Mouse (Mus musculus) intestine, embryonic 14.5 days (tissue): ENCODE data around the gene Jam2. TPM values are rescaled to one million over a fixed set of nuclear protein-coding genes. Genes with fewer than 3 reads are reported as not detected.

Experiments
- ATAC-seq: fragments of 200-750 bp; cut with Nextera tagmentation; replicated peaks from 2 replicates; pipeline ENCODE4 v1.8.0; 2017; ENCODE audit warnings: low read depth, moderate number of reproducible peaks, moderate TSS enrichment, moderate library complexity; ENCODE audit not compliant: low FRiP score, low TSS enrichment
- DNase-seq: peaks from one replicate; pipeline ENCODE4 v3.0.0-alpha.2; 2018; ENCODE audit warnings: low spot score
- H3K27ac ChIP-seq: fragments of 300-500 bp; sonication (generic); 2 replicates; pipeline ENCODE4 v1.5.1; 2014; ENCODE audit warnings: low read depth, mild to moderate bottlenecking, control low read depth
- H3K27me3 ChIP-seq: fragments of 300-500 bp; sonication (generic); replicated peaks from 2 replicates; pipeline ENCODE4 v1.6.1; 2014; ENCODE audit warnings: low read length, control low read depth; ENCODE audit not compliant: control insufficient read depth, insufficient read depth
- H3K36me3 ChIP-seq: fragments of 300-500 bp; sonication (generic); 2 replicates; pipeline ENCODE4 v1.6.1; 2014; ENCODE audit warnings: low read length, control low read depth; ENCODE audit not compliant: control insufficient read depth, insufficient read depth
- H3K4me1 ChIP-seq: fragments of 300-500 bp; sonication (generic); replicated peaks from 2 replicates; pipeline ENCODE4 v1.6.1; 2014; ENCODE audit warnings: low read length, control low read depth, mixed read lengths; ENCODE audit not compliant: control insufficient read depth, insufficient read depth
- H3K4me2 ChIP-seq: fragments of 300-500 bp; sonication (generic); 2 replicates; pipeline ENCODE4 v1.6.1; 2014; ENCODE audit warnings: low read length
- H3K4me3 ChIP-seq: fragments of 300-500 bp; sonication (generic); 2 replicates; pipeline ENCODE4 v1.5.1; 2014; ENCODE audit warnings: low read depth, low read length, control low read depth, mixed read lengths
- H3K9ac ChIP-seq: fragments of 300-500 bp; sonication (generic); 2 replicates; pipeline ENCODE4 v1.6.1; 2014; ENCODE audit warnings: mild to moderate bottlenecking, low read length
- H3K9me3 ChIP-seq: fragments of 300-500 bp; sonication (generic); 2 replicates; pipeline ENCODE4 v1.6.1; 2016; ENCODE audit warnings: low read length, control low read depth; ENCODE audit not compliant: control insufficient read depth
- WGBS: fragments of 180-500 bp; shearing (Covaris S2); extraction: QIAGEN DNeasy Blood & Tissue Kit; methylation state at CpG from one replicate; pipeline ENCODE4 v1.1.7; 2014; 5-methylcytosine and 5-hydroxymethylcytosine counted together
- polyA plus RNA-seq: library from polyadenylated mRNA; unstranded; fragments of >200 nt; fragmentation: Nextera tagmentation; extraction: Ambion mirVana; gene quantifications from 2 replicates; pipeline ENCODE4 v1.2.1, GENCODE M21; 2014

Gene Jam2
- polyA plus RNA-seq, 1 experiment from 2014 or later = 5.5 TPM

GRCm38 (mm10) chr16:84769182-84769581 lies 4.7 kb upstream of the Jam2 start:
- no peak overlapping the region for H3K4me3 ChIP-seq
- H3K27me3 ChIP-seq = peaks cover 12% of the 10 kb centered on the region; the same call in 1 of the 2 replicates
- ATAC-seq (no peak), DNase-seq (no peak)
- no peak overlapping the region for H3K4me2 ChIP-seq
- H3K9me3 ChIP-seq = no peaks in the 10 kb centered on the region
- 64% methylated on average over 4 of the region's 4 CpGs for WGBS
- no peak overlapping the region for H3K9ac ChIP-seq
- no peaks in the 10 kb centered on the region for H3K36me3 ChIP-seq
- 0 out of 2 replicates have a peak, but pooled peaks cover 6% of the 10 kb centered on the region for H3K4me1 ChIP-seq
- no peak overlapping the region for H3K27ac ChIP-seq

DNA sequence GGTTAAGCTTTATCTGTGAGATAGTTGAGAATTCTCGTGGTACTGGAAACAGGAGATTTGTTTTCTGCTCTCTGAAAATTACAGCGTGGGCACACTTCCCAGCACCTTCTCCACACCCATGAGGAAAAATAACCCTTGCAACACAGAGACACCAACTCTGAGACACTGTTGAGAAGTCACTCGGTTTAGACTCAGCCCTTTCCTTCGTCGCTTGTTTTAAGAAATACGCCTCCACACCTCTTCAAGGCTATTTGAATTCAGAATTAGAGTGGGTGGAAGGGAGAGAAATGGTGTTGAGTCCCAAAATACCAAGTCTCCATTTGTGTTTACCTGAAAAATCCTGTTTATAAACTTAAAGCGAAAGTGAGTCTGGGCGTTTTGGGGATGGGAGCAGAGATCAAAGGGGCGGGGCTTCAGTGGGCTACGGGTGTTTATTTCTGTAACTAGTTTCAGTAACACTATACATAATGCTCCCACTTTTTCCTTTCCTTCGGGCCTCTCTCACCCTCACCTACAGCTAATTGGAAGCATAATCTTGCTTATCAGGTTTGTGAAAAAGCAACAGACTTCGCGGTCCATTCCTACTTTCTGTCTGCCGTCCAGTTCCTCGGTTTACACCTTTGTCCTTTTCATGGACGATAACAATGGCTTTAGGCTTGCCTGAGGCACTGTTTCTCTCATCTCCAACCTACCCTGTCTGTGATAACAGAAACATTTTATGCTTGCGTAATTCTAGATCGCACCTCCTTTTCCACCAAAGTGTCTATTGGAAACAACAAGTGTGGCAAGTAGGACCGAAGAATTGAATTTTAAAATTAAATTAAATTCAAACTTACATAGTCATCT lies 4.1 kb upstream of the Jam2 start:
- Histone ChIP-seq H3K4me2 (no peak overlapping the region), H3K27ac (no peak overlapping the region), H3K36me3 (no peaks in the 10 kb centered on the region), H3K4me1 (0 out of 2 replicates have a peak, but pooled peaks cover 6% of the 10 kb centered on the region), H3K27me3 (peaks cover 12% of the 10 kb centered on the region), H3K4me3 (no peak overlapping the region), H3K9ac (no peak overlapping the region), H3K9me3 (no peaks in the 10 kb centered on the region)
- DNase-seq = no peak
- 85% methylated on average over 19 of the region's 19 CpGs for WGBS
- no peak for ATAC-seq

GRCm38 (mm10) chr16:84770891-84771290 lies 3.0 kb upstream of the Jam2 start:
- 81% methylated on average over 7 of the region's 7 CpGs for WGBS
- no peak overlapping the region for H3K9ac ChIP-seq
- no peak overlapping the region for H3K27ac ChIP-seq
- no peaks in the 10 kb centered on the region for H3K36me3 ChIP-seq
- H3K9me3 ChIP-seq = no peaks in the 10 kb centered on the region
- ATAC-seq = no peak
- H3K4me3 ChIP-seq = no peak overlapping the region
- H3K4me1 ChIP-seq = 0 out of 2 replicates have a peak, but pooled peaks cover 6% of the 10 kb centered on the region
- no peak for DNase-seq
- H3K27me3 ChIP-seq = peaks cover 12% of the 10 kb centered on the region
- H3K4me2 ChIP-seq = no peak overlapping the region

DNA sequence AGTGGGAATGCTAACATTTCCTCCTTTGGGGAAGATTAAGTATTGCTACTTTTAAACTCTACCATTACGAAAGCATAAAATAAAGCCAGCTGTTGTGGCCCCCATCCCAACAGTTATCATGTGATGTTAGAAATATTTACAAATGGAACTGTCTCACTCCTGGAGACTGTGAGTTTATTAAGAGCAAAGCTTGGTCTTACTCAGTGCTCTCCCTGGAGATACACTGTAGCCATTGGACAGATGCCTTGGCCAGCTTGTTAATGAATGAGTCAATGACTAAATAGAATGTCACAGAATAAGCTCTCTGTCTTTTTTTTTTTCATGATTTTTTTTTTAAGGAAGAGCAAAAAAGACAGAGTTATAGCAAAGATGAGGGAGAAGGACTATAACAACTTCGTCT lies 2.5 kb upstream of the Jam2 start:
- WGBS = 87% methylated on average over 2 of the region's 2 CpGs
- Histone ChIP-seq H3K9ac (no peak overlapping the region), H3K9me3 (no peaks in the 10 kb centered on the region), H3K4me1 (0 out of 2 replicates have a peak, but pooled peaks cover 6% of the 10 kb centered on the region), H3K27ac (no peak overlapping the region), H3K4me2 (no peak overlapping the region), H3K36me3 (no peaks in the 10 kb centered on the region), H3K4me3 (no peak overlapping the region), H3K27me3 (peaks cover 16% of the 10 kb centered on the region)
- DNase-seq (no peak), ATAC-seq (no peak)

DNA sequence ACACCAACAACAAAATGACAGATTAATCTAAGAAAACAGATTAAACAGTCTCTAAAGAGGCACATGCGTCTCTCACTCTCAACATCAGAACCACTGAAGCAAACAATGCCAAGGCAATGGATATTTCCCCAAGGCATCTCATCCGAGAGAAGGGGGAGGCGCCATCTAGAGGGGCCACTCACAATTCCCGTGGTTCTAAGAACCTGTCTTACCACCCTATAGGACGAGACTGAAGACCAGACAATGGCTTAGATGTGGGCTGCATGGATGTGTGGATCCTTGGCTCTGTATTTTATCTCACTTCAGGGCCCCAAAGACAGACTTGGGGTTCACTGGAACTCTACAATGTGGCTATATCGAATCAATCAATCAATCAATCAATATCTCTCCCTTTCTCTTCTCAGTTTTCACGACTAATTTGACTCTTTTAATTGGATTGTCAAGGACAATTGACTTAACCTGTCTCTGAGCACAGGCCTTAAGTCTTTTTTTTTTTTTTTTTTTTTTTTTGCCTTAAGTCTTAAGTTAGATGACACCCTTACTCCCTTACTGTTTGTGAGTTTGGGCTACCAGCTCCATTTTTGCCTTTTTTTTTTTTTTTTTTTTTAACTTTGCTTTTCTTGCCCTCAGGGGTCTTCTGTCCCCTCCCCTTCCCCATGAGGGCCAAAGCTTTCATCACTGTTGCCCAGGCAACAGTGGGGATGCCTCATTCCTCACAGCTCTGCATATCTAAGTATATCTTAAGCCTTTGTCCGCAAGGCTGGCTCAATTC lies 1.2 kb upstream of the Jam2 start:
- no peak overlapping the region for H3K27ac ChIP-seq
- peak overlapping the region; percentile 78; the same call in 1 of the 2 replicates for H3K4me2 ChIP-seq
- H3K4me1 ChIP-seq = 0 out of 2 replicates have a peak, but pooled peaks cover 6% of the 10 kb centered on the region
- ATAC-seq = no peak
- no peak overlapping the region for H3K4me3 ChIP-seq
- H3K9me3 ChIP-seq = no peaks in the 10 kb centered on the region
- H3K9ac ChIP-seq = no peak overlapping the region
- H3K36me3 ChIP-seq = no peaks in the 10 kb centered on the region
- no peak for DNase-seq
- WGBS = 27% methylated on average over 8 of the region's 8 CpGs
- H3K27me3 ChIP-seq = peaks cover 19% of the 10 kb centered on the region

- H3K9ac ChIP-seq = peak overlapping the region; percentile 28; the same call in 1 of the 2 replicates
- no peak overlapping the region for H3K27ac ChIP-seq
- H3K27me3 ChIP-seq = peaks cover 19% of the 10 kb centered on the region
- peak overlapping the region; percentile 78 for H3K4me2 ChIP-seq
- 3% methylated on average over 15 of the region's 15 CpGs for WGBS
- H3K9me3 ChIP-seq = no peaks in the 10 kb centered on the region
- no peaks in the 10 kb centered on the region for H3K36me3 ChIP-seq
- DNase-seq = peak; percentile 53
- 0 out of 2 replicates have a peak, but pooled peaks cover 6% of the 10 kb centered on the region for H3K4me1 ChIP-seq
- peak overlapping the region; percentile 62 for H3K4me3 ChIP-seq
- ATAC-seq = peak; percentile 4; the same call in 1 of the 2 replicates
Measured at GRCm38 (mm10) chr16:84773268-84773861, 558 bp upstream of the Jam2 start.

DNA sequence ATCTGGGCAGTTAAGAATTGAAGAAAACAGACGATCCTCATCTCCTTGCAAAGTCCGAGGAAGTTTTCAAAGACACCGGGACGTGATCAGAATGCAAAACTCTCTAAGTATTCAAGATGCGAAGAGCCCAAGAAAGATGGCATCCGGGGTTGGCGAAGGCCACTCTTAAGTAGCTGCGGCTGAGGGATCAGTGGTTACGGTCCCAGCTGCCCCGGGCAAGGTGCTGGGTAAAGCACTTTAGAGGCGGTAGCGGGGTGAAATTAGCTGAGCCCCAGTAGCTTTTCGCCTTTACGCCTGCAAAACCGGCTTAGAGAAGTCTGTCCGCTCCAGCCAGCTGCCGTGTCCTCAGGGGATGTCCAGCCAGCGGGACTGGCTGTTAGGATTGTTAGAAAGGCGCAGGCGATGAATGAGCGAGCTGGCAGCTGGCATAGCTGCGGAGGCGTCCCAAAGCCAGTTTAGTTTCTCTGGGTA lies 873 bp downstream of the Jam2 start:
- H3K9ac ChIP-seq = peak overlapping the region; percentile 28
- DNase-seq (peak; percentile 81), ATAC-seq (no peak)
- H3K9me3 ChIP-seq = no peaks in the 10 kb centered on the region
- H3K4me3 ChIP-seq = peak overlapping the region; percentile 62
- no peaks in the 10 kb centered on the region for H3K36me3 ChIP-seq
- 2% methylated on average over 23 of the region's 23 CpGs for WGBS
- H3K4me1 ChIP-seq = 0 out of 2 replicates have a peak, but pooled peaks cover 6% of the 10 kb centered on the region
- peak overlapping the region; percentile 78 for H3K4me2 ChIP-seq
- H3K27ac ChIP-seq = no peak overlapping the region
- peaks cover 19% of the 10 kb centered on the region for H3K27me3 ChIP-seq

DNA sequence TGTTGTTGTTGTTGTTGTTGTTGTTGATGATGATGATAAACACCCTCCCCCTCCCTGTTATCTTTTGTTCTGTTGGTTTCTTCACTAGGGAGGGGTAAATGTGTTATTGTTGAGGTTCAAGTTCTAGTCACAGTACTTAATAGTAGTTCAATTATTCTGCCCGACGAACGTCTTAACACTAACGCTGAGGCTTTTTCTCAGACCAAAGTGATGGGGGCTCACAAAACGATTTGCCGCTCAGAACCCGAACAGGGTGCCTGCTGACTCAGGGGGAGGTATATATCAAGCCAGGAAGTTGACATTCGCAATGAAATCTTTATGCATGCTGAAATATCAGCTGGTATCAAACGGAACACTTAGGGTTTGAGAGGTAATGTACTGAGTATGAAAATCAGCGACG lies 1.4 kb downstream of the Jam2 start:
- Histone ChIP-seq H3K4me3 (peak overlapping the region; percentile 62; the same call in 1 of the 2 replicates), H3K27me3 (peaks cover 19% of the 10 kb centered on the region), H3K4me2 (peak overlapping the region; percentile 78), H3K9me3 (no peaks in the 10 kb centered on the region), H3K36me3 (no peaks in the 10 kb centered on the region), H3K4me1 (0 out of 2 replicates have a peak, but pooled peaks cover 6% of the 10 kb centered on the region), H3K27ac (no peak overlapping the region), H3K9ac (no peak overlapping the region)
- DNase-seq (no peak), ATAC-seq (no peak)
- 34% methylated on average over 11 of the region's 11 CpGs for WGBS
